Mouse (Mus musculus) heart, postnatal 0 days (tissue): Measurements from ENCODE around the gene Itsn2.

ENCODE experiments used
- CTCF ChIP-seq: IDR thresholded peaks from 2 replicates; pipeline ENCODE4 v1.5.1; 2016; ENCODE audit warnings: antibody characterized with exemption, control low read depth, low read depth
- EP300 ChIP-seq: IDR thresholded peaks from 2 replicates; pipeline ENCODE4 v1.6.1; 2016; ENCODE audit warnings: antibody characterized with exemption, low read depth

DNA sequence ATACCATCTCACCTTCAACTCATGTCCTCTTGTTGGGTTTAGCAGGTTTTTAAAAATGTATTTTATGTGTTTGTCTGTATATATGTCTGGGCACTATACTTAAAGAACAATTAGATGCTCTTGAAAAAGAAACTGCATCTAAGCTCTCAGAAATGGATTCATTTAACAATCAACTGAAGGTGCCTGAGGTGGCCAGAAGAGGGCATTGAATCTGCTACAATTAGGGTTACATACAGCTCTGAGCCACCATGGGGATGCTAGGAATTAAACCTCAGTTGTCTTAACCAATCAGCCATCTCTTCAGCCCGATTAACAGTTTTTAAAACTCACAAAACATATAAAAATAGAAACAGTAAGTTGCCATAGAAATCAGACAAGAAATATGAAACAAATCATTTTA, 46.0 kb downstream of the Itsn2 start:
- TF ChIP-seq CTCF (no peak), EP300 (no peak)
